14 mouse cellular contexts compared by ENCODE assay signal in genomic region chr2:181706668-181707067, GRCm38 (mm10). TPM values are rescaled to one million over a fixed set of nuclear protein-coding genes. Genes with fewer than 3 reads are reported as not detected.
DNase-seq lines count a peak whose midpoint lies in the region; ATAC-seq and TF ChIP-seq lines count a peak whose summit lies in the region.
"Had no signal": no experiment of that assay in that cellular context is flagged by ENCODE, and none has a peak within 500 bp of the region (broad histone marks: within the 10 kb centered on the region; RNA-seq: fewer than 3 reads in every experiment).

No protein-coding gene starts in this region.

- no peak for DNase-seq in forebrain, postnatal 0 days
- no peak for DNase-seq in forebrain, embryonic 10.5 days (ENCODE audit: extremely low spot score, low spot score)
- DNase-seq in lung, embryonic 14.5 days, result peak; percentile 46
- DNase-seq in lung, postnatal 4 days, result no peak
- peak; percentile 83 for DNase-seq in splenic B cell, adult 2 months (ENCODE audit: low read depth, low spot score)
- no peak for DNase-seq in layer of hippocampus, postnatal 10 days (ENCODE audit: low spot score in 2 of 2)
- DNase-seq in gastrocnemius, postnatal 25 days, result no peak
- DNase-seq: cerebellum, adult 8-10 months had no signal

- WGBS in forebrain, postnatal 0 days, result 50% methylated on average over 4 of the region's 4 CpGs
- 48% methylated on average over 4 of the region's 4 CpGs for WGBS in forebrain, embryonic 10.5 days
- WGBS in lung, embryonic 14.5 days, result 30% methylated on average over 4 of the region's 4 CpGs

- no peaks in the 10 kb centered on the region for H3K27me3 ChIP-seq in forebrain, postnatal 0 days (ENCODE audit: insufficient read depth, low read length)
- no peaks in the 10 kb centered on the region; the same call in 1 of the 2 replicates for H3K27me3 ChIP-seq in forebrain, embryonic 10.5 days (ENCODE audit: poor library complexity, severe bottlenecking)
- no peaks in the 10 kb centered on the region for H3K27me3 ChIP-seq in lung, embryonic 14.5 days (ENCODE audit: insufficient read depth, low read length)
- no peaks in the 10 kb centered on the region for H3K27me3 ChIP-seq in splenic B cell, adult 2 months (ENCODE audit: control insufficient read depth, insufficient read depth, low read length, poor library complexity, severe bottlenecking)
- H3K27me3 ChIP-seq: heart, embryonic 13.5 days; limb, embryonic 12.5 days; neural tube, embryonic 12.5 days had no signal

- TF ChIP-seq POLR2A in cortical plate, adult 2 months (IDR thresholded peaks at IDR 0.05; ENCODE audit: extremely low read depth, insufficient read depth, low read length), result no peak

- peak; percentile 56 for TF ChIP-seq CTCF in forebrain, postnatal 0 days (IDR thresholded peaks at IDR 0.05; ENCODE audit: low read depth)
- TF ChIP-seq CTCF in lung, embryonic 14.5 days (IDR thresholded peaks at IDR 0.05; ENCODE audit: low read depth), result peak; percentile 45
- peak; percentile 44; the same call in 1 of the 2 replicates for TF ChIP-seq CTCF in cortical plate, adult 2 months (IDR thresholded peaks at IDR 0.05; ENCODE audit: extremely low read depth, insufficient read depth, low read length)

- no peak for ATAC-seq in forebrain, postnatal 0 days
- ATAC-seq in lung, embryonic 14.5 days (ENCODE audit: insufficient read depth), result no peak

- H3K36me3 ChIP-seq in forebrain, postnatal 0 days (ENCODE audit: insufficient read depth), result no peaks in the 10 kb centered on the region
- no peaks in the 10 kb centered on the region for H3K36me3 ChIP-seq in forebrain, embryonic 10.5 days (replicated peaks)
- no peaks in the 10 kb centered on the region for H3K36me3 ChIP-seq in lung, embryonic 14.5 days (ENCODE audit: insufficient read depth)
- no peaks in the 10 kb centered on the region for H3K36me3 ChIP-seq in splenic B cell, adult 2 months (ENCODE audit: control insufficient read depth, insufficient read depth, low read length, poor library complexity, severe bottlenecking)
- H3K36me3 ChIP-seq: heart, embryonic 13.5 days; limb, embryonic 12.5 days; neural tube, embryonic 12.5 days had no signal

- no peak overlapping the region for H3K27ac ChIP-seq in forebrain, postnatal 0 days (ENCODE audit: low read depth, low read length)
- H3K27ac ChIP-seq in forebrain, embryonic 10.5 days, result no peak overlapping the region
- H3K27ac ChIP-seq in lung, embryonic 14.5 days (ENCODE audit: low read depth), result no peak overlapping the region
- H3K27ac ChIP-seq in cortical plate, adult 2 months (ENCODE audit: insufficient read depth, low read length), result no peak overlapping the region
- H3K27ac ChIP-seq: heart, embryonic 13.5 days; limb, embryonic 12.5 days; neural tube, embryonic 12.5 days had no signal

- H3K9ac ChIP-seq in forebrain, postnatal 0 days, result no peak overlapping the region
- no peak overlapping the region for H3K9ac ChIP-seq in lung, embryonic 14.5 days
- H3K9ac ChIP-seq: heart, embryonic 13.5 days; limb, embryonic 12.5 days; neural tube, embryonic 12.5 days had no signal

- no peak overlapping the region for H3K4me3 ChIP-seq in forebrain, postnatal 0 days (ENCODE audit: low read depth, low read length)
- no peak overlapping the region for H3K4me3 ChIP-seq in forebrain, embryonic 10.5 days
- H3K4me3 ChIP-seq in lung, embryonic 14.5 days (ENCODE audit: low read depth, low read length), result no peak overlapping the region
- H3K4me3 ChIP-seq in cortical plate, adult 2 months (ENCODE audit: insufficient read depth, low read length), result no peak overlapping the region
- H3K4me3 ChIP-seq: heart, embryonic 13.5 days; limb, embryonic 12.5 days; neural tube, embryonic 12.5 days had no signal

- no peak overlapping the region for H3K4me2 ChIP-seq in forebrain, postnatal 0 days (ENCODE audit: low read depth)
- no peak overlapping the region for H3K4me2 ChIP-seq in lung, embryonic 14.5 days
- H3K4me2 ChIP-seq: heart, embryonic 13.5 days; limb, embryonic 12.5 days; neural tube, embryonic 12.5 days had no signal

- no peaks in the 10 kb centered on the region for H3K4me1 ChIP-seq in forebrain, postnatal 0 days (ENCODE audit: insufficient read depth)
- H3K4me1 ChIP-seq in forebrain, embryonic 10.5 days, result no peaks in the 10 kb centered on the region
- H3K4me1 ChIP-seq in lung, embryonic 14.5 days (ENCODE audit: insufficient read depth), result no peaks in the 10 kb centered on the region
- no peaks in the 10 kb centered on the region for H3K4me1 ChIP-seq in cortical plate, adult 2 months (ENCODE audit: control insufficient read depth, insufficient read depth, low read length)
- H3K4me1 ChIP-seq: heart, embryonic 13.5 days; limb, embryonic 12.5 days; neural tube, embryonic 12.5 days had no signal

- no peaks in the 10 kb centered on the region for H3K9me3 ChIP-seq in forebrain, postnatal 0 days (ENCODE audit: low read length)
- no peaks in the 10 kb centered on the region for H3K9me3 ChIP-seq in forebrain, embryonic 10.5 days
- no peaks in the 10 kb centered on the region for H3K9me3 ChIP-seq in lung, embryonic 14.5 days (ENCODE audit: low read depth, low read length)
- H3K9me3 ChIP-seq: heart, embryonic 13.5 days; limb, embryonic 12.5 days; neural tube, embryonic 12.5 days had no signal

RNA-seq across cellular contexts. Expression of gene Oprl1, which starts 8.1 kb away (rescaled TPM):
- 114 and 134 TPM in 2 replicates for total RNA-seq in forebrain, postnatal 0 days (2014; rRNA removed)
- 51.3 and 62.5 TPM in 2 replicates for polyA plus RNA-seq in forebrain, postnatal 0 days (2015; fragmentation: Nextera tagmentation; extraction: Ambion mirVana)
- 4.5 and 5.2 TPM in 2 replicates for polyA plus RNA-seq in forebrain, embryonic 10.5 days (2016; fragmentation: Nextera tagmentation; extraction: Ambion mirVana)
- 0.89 and 1.8 TPM in 2 replicates for polyA plus RNA-seq in lung, embryonic 14.5 days (2014; fragmentation: Nextera tagmentation; extraction: Ambion mirVana)
- polyA plus RNA-seq in cortical plate, adult 2 months (2012; rRNA removed), result 34.7 and 40.2 TPM in 2 replicates
- 10 to 100 TPM; 52.9 to 62.8 TPM for total RNA-seq in layer of hippocampus, postnatal 10 days (2021)
- total RNA-seq in gastrocnemius, postnatal 25 days (2021), result not detected

RNA-seq across cellular contexts. Expression of gene Lkaaear1, which starts 8.4 kb away (rescaled TPM):
- not detected in 2 replicates for total RNA-seq in forebrain, postnatal 0 days (2014; rRNA removed)
- polyA plus RNA-seq in forebrain, postnatal 0 days (2015; fragmentation: Nextera tagmentation; extraction: Ambion mirVana), result not detected in 2 replicates
- polyA plus RNA-seq in forebrain, embryonic 10.5 days (2016; fragmentation: Nextera tagmentation; extraction: Ambion mirVana), result not detected in 2 replicates
- polyA plus RNA-seq in lung, embryonic 14.5 days (2014; fragmentation: Nextera tagmentation; extraction: Ambion mirVana), result not detected in 2 replicates
- not detected in 2 replicates for polyA plus RNA-seq in cortical plate, adult 2 months (2012; rRNA removed)
- not detected for total RNA-seq in layer of hippocampus, postnatal 10 days (2021)
- total RNA-seq in gastrocnemius, postnatal 25 days (2021), result not detected
- total RNA-seq: ES-E14 had no signal
- polyA plus RNA-seq: heart, embryonic 13.5 days; limb, embryonic 12.5 days; neural tube, embryonic 12.5 days; stomach, embryonic 14.5 days had no signal

RNA-seq across cellular contexts. Expression of gene Rgs19, which starts 12.9 kb away (rescaled TPM):
- total RNA-seq in forebrain, postnatal 0 days (2014; rRNA removed), result 43.7 and 50.2 TPM in 2 replicates
- polyA plus RNA-seq in forebrain, postnatal 0 days (2015; fragmentation: Nextera tagmentation; extraction: Ambion mirVana), result 56.4 and 57.4 TPM in 2 replicates
- polyA plus RNA-seq in forebrain, embryonic 10.5 days (2016; fragmentation: Nextera tagmentation; extraction: Ambion mirVana), result 75.0 and 81.6 TPM in 2 replicates
- 91.3 and 93.8 TPM in 2 replicates for polyA plus RNA-seq in lung, embryonic 14.5 days (2014; fragmentation: Nextera tagmentation; extraction: Ambion mirVana)
- 55.4 and 57.0 TPM in 2 replicates for polyA plus RNA-seq in cortical plate, adult 2 months (2012; rRNA removed)
- total RNA-seq in layer of hippocampus, postnatal 10 days (2021), result 10 to 100 TPM; 55.1 to 59.7 TPM
- 1 to 10 TPM; 2.6 to 6.1 TPM for total RNA-seq in gastrocnemius, postnatal 25 days (2021)

RNA-seq across cellular contexts. Expression of gene Tcea2, which starts 26.6 kb away (rescaled TPM):
- 51.1 and 55.6 TPM in 2 replicates for total RNA-seq in forebrain, postnatal 0 days (2014; rRNA removed)
- polyA plus RNA-seq in forebrain, postnatal 0 days (2015; fragmentation: Nextera tagmentation; extraction: Ambion mirVana), result 53.8 and 57.5 TPM in 2 replicates
- 17.0 and 18.7 TPM in 2 replicates for polyA plus RNA-seq in forebrain, embryonic 10.5 days (2016; fragmentation: Nextera tagmentation; extraction: Ambion mirVana)
- polyA plus RNA-seq in lung, embryonic 14.5 days (2014; fragmentation: Nextera tagmentation; extraction: Ambion mirVana), result 22.5 and 25.7 TPM in 2 replicates
- polyA plus RNA-seq in cortical plate, adult 2 months (2012; rRNA removed), result 195 and 212 TPM in 2 replicates
- 10 to 100 TPM; 49.9 to 58.4 TPM for total RNA-seq in layer of hippocampus, postnatal 10 days (2021)
- 1 to 10 TPM; 6.0 to 7.2 TPM for total RNA-seq in gastrocnemius, postnatal 25 days (2021)

RNA-seq across cellular contexts. Expression of gene Sox18, which starts 35.2 kb away (rescaled TPM):
- total RNA-seq in forebrain, postnatal 0 days (2014; rRNA removed), result 5.4 and 8.9 TPM in 2 replicates
- polyA plus RNA-seq in forebrain, postnatal 0 days (2015; fragmentation: Nextera tagmentation; extraction: Ambion mirVana), result 8.6 and 11.1 TPM in 2 replicates
- polyA plus RNA-seq in forebrain, embryonic 10.5 days (2016; fragmentation: Nextera tagmentation; extraction: Ambion mirVana), result 19.7 and 21.2 TPM in 2 replicates
- polyA plus RNA-seq in lung, embryonic 14.5 days (2014; fragmentation: Nextera tagmentation; extraction: Ambion mirVana), result 55.4 and 64.7 TPM in 2 replicates
- polyA plus RNA-seq in cortical plate, adult 2 months (2012; rRNA removed), result 16.8 and 21.8 TPM in 2 replicates
- total RNA-seq in layer of hippocampus, postnatal 10 days (2021), result 10 to 100 TPM; 18.1 to 20.2 TPM
- total RNA-seq in gastrocnemius, postnatal 25 days (2021), result 10 to 100 TPM; 10.5 to 12.7 TPM

Comparison
In these comparisons a context has a peak if more than half of its experiments do, and no peak if none do; other contexts are left out.
1. DNase-seq: peak in lung, embryonic 14.5 days (single experiment) and splenic B cell, adult 2 months (single experiment); none in forebrain, postnatal 0 days (single experiment), forebrain, embryonic 10.5 days (single experiment), lung, postnatal 4 days (0 of 2), layer of hippocampus, postnatal 10 days (0 of 2) and gastrocnemius, postnatal 25 days (single experiment).
2. Peak in every context shown above with its lines, with median percentiles within 50 percentile points of each other: CTCF ChIP-seq.